Mouse (Mus musculus): ENCODE data around the gene Lgmn. TPM values are rescaled to one million over a fixed set of nuclear protein-coding genes. Genes with fewer than 3 reads are reported as not detected.

Gene Lgmn
- total and polyA plus RNA-seq, 3 experiments, result 38.5 to 49.9 (median 42.6) TPM

GRCm38 (mm10) chr12:102422623-102423320 lies 16.8 kb downstream of the Lgmn start:
- in situ Hi-C loops (cut with MboI; ENCODE audit: low pct_ligation_motif_present, low pct_unique_long_range_greater_than_20kb, low sequenced_read_pairs), result no loop called here
- Histone ChIP-seq H3K79me2 (replicated peaks; ENCODE audit: control insufficient read depth, extremely low read depth, insufficient read depth, poor library complexity, severe bottlenecking) (no peaks in the 10 kb centered on the region), H3K27ac (ENCODE audit: insufficient read depth, low read depth) (no peak overlapping the region), H3K27me3 (replicated peaks) (no peaks in the 10 kb centered on the region), H3K36me3 (replicated peaks in 1 of 2; ENCODE audit: control insufficient read depth in 1 of 2, insufficient read depth in 1 of 2, low read length in 1 of 2) (peaks cover 7 to 45% of the 10 kb centered on the region in 2 experiments), H3K4me1 (ENCODE audit: control insufficient read depth in 1 of 2, insufficient read depth in 2 of 2) (peaks cover 4 to 30% of the 10 kb centered on the region in 2 experiments; a peak in 3 of 4 replicates), H3K9ac (ENCODE audit: insufficient read depth, low read depth) (no peak overlapping the region), H3K4me3 (replicated peaks in 1 of 3; ENCODE audit: low read depth in 2 of 3, low read length in 2 of 3, poor library complexity in 1 of 3) (no peak overlapping the region), H3K9me3 (replicated peaks; ENCODE audit: low read length) (peaks cover 4% of the 10 kb centered on the region), H3K4me2 (ENCODE audit: insufficient read depth, low read depth, poor library complexity, severe bottlenecking) (no peak overlapping the region)
- TF ChIP-seq ZC3H11A (IDR thresholded peaks at IDR 0.05; ENCODE audit: low read depth, low read length) (no peak), MAFK (IDR thresholded peaks at IDR 0.05; ENCODE audit: insufficient replicate concordance, low read length) (no peak), JUN (IDR thresholded peaks at IDR 0.05; ENCODE audit: insufficient read depth, low read depth, low read length) (no peak), CTCF (conservative IDR thresholded peaks at IDR 0.05 in 1 of 2, IDR thresholded peaks at IDR 0.05 in 1 of 2; ENCODE audit: low read depth in 2 of 2, low read length in 2 of 2) (no peak), RCOR1 (conservative IDR thresholded peaks at IDR 0.05; ENCODE audit: low read depth, low read length) (no peak), IRF4 (IDR thresholded peaks at IDR 0.05; ENCODE audit: low read depth, low read length) (no peak), MYC (IDR thresholded peaks at IDR 0.05; ENCODE audit: low read depth, low read length) (no peak), TBP (conservative IDR thresholded peaks at IDR 0.05; ENCODE audit: low read depth, low read length) (no peak)
- dilution Hi-C loops (cut with MboI; ENCODE audit: extremely low pct_ligation_motif_present, extremely low pct_unique_long_range_greater_than_20kb, low sequenced_read_pairs), result no loop called here
- no peak for DNase-seq (ENCODE audit: extremely low read depth)

DNA sequence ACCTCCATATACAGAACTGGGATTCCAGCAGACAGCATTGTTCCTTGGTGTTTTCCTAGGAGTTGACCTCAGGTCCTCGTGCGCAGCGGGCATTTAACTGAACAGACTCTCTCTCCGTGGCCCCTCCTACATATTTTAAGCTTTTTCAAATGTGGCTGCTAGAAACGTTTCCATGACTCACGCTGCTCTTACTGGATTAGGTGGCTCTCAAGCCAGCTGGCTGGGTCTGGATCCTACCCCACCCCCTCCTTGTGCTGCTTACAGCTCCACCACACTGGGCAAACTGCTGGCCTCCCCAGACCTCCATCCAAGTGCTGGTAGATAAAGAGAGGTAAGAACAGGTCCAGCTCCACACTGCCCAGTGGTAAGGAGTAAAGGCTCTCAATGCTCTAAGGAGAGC lies 17.5 kb downstream of the Lgmn start:
- dilution Hi-C loops (cut with MboI; ENCODE audit: extremely low pct_ligation_motif_present, extremely low pct_unique_long_range_greater_than_20kb, low sequenced_read_pairs), result no loop called here
- H3K79me2 ChIP-seq (replicated peaks; ENCODE audit: control insufficient read depth, extremely low read depth, insufficient read depth, poor library complexity, severe bottlenecking), result no peaks in the 10 kb centered on the region
- TF ChIP-seq BHLHE40 (IDR thresholded peaks at IDR 0.05; ENCODE audit: low read depth, low read length) (0 out of 2 replicates have a peak, but pooled peaks have one; percentile 9), MAFK (IDR thresholded peaks at IDR 0.05; ENCODE audit: insufficient replicate concordance, low read length) (no peak)
- no peak for DNase-seq (ENCODE audit: extremely low read depth)
- no peak overlapping the region for H3K9ac ChIP-seq (ENCODE audit: insufficient read depth, low read depth)
- no peak overlapping the region for H3K27ac ChIP-seq (ENCODE audit: insufficient read depth, low read depth)
- in situ Hi-C loops (cut with MboI; ENCODE audit: low pct_ligation_motif_present, low pct_unique_long_range_greater_than_20kb, low sequenced_read_pairs), result no loop called here
- no peaks in the 10 kb centered on the region for H3K27me3 ChIP-seq (replicated peaks)
- H3K4me3 ChIP-seq (replicated peaks in 1 of 3; ENCODE audit: low read depth in 2 of 3, low read length in 2 of 3, poor library complexity in 1 of 3), result no peak overlapping the region
- no peak overlapping the region for H3K4me2 ChIP-seq (ENCODE audit: insufficient read depth, low read depth, poor library complexity, severe bottlenecking)
- H3K9me3 ChIP-seq (replicated peaks; ENCODE audit: low read length), result peaks cover 4% of the 10 kb centered on the region
- peaks cover 4 to 35% of the 10 kb centered on the region in 2 experiments; a peak in 3 of 4 replicates for H3K4me1 ChIP-seq (ENCODE audit: control insufficient read depth in 1 of 2, insufficient read depth in 2 of 2)
- H3K36me3 ChIP-seq (replicated peaks in 1 of 2; ENCODE audit: control insufficient read depth in 1 of 2, insufficient read depth in 1 of 2, low read length in 1 of 2), result peaks cover 7 to 49% of the 10 kb centered on the region in 2 experiments

DNA sequence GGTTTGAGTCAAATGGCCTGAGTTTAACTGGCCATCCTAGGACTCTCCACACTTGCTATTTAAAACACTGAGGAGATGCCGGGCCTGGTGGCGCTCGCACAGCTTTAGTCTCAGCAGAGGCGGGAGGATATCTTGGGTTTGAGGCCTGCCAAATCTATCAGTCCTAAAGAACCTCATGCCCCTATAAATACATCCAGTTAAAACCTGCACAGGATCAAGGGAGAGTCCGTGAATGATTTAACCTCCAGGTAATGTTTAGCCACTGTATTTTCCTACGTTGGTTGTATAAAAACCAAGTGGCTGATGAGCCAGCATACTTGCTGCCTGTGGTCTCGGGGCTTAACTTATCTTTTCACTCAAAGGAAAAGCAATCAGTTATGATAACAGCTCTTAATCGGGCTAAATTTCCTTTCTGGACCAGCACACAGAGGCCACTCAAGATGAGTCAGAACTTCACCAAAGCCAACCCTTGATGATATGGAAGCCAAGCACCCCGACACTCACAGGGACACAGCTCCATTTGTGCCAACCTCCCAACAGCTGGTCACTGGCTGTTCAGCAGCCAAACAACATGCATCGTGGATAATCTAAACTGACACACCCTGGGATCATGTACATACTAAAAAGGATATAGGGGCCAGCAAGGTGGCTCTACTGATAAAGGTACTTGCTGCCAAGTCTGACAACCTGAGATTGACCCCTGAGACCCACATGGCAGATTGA lies 19.3 kb downstream of the Lgmn start:
- no peaks in the 10 kb centered on the region for H3K79me2 ChIP-seq (replicated peaks; ENCODE audit: control insufficient read depth, extremely low read depth, insufficient read depth, poor library complexity, severe bottlenecking)
- no peaks in the 10 kb centered on the region for H3K27me3 ChIP-seq (replicated peaks)
- peaks cover 4 to 28% of the 10 kb centered on the region in 2 experiments; a peak in 2 of 4 replicates for H3K4me1 ChIP-seq (ENCODE audit: control insufficient read depth in 1 of 2, insufficient read depth in 2 of 2)
- H3K9ac ChIP-seq (ENCODE audit: insufficient read depth, low read depth), result no peak overlapping the region
- no peak for DNase-seq (ENCODE audit: extremely low read depth)
- no peak overlapping the region for H3K27ac ChIP-seq (ENCODE audit: insufficient read depth, low read depth)
- dilution Hi-C loops (cut with MboI; ENCODE audit: extremely low pct_ligation_motif_present, extremely low pct_unique_long_range_greater_than_20kb, low sequenced_read_pairs), result no loop called here
- H3K9me3 ChIP-seq (replicated peaks; ENCODE audit: low read length), result no peaks in the 10 kb centered on the region
- H3K36me3 ChIP-seq (replicated peaks in 1 of 2; ENCODE audit: control insufficient read depth in 1 of 2, insufficient read depth in 1 of 2, low read length in 1 of 2), result peaks cover 7 to 59% of the 10 kb centered on the region in 2 experiments
- H3K4me2 ChIP-seq (ENCODE audit: insufficient read depth, low read depth, poor library complexity, severe bottlenecking), result no peak overlapping the region
- in situ Hi-C loops (cut with MboI; ENCODE audit: low pct_ligation_motif_present, low pct_unique_long_range_greater_than_20kb, low sequenced_read_pairs), result no loop called here
- TF ChIP-seq EP300 (IDR thresholded peaks at IDR 0.05; ENCODE audit: low read length), result no peak
- TF ChIP-seq ZC3H11A (IDR thresholded peaks at IDR 0.05; ENCODE audit: low read depth, low read length), result no peak
- no peak for TF ChIP-seq ZKSCAN1 (IDR thresholded peaks at IDR 0.05; ENCODE audit: borderline replicate concordance, low read depth, low read length)
- no peak for TF ChIP-seq MXI1 (IDR thresholded peaks at IDR 0.05; ENCODE audit: low read depth, low read length)
- TF ChIP-seq USF2 (conservative IDR thresholded peaks at IDR 0.05; ENCODE audit: low read depth, low read length), result no peak
- TF ChIP-seq GABPA (IDR thresholded peaks at IDR 0.05; ENCODE audit: insufficient replicate concordance, low read depth, low read length), result no peak
- TF ChIP-seq CHD2 (IDR thresholded peaks at IDR 0.05; ENCODE audit: low read length), result no peak
- TF ChIP-seq UBTF (IDR thresholded peaks at IDR 0.05; ENCODE audit: low read depth, low read length), result no peak
- no peak for TF ChIP-seq ZMIZ1 (IDR thresholded peaks at IDR 0.05; ENCODE audit: low read depth, low read length)
- TF ChIP-seq POLR2A (IDR thresholded peaks at IDR 0.05; ENCODE audit: low read depth, low read length), result no peak
- H3K4me3 ChIP-seq (replicated peaks in 1 of 3; ENCODE audit: low read depth in 2 of 3, low read length in 2 of 3, poor library complexity in 1 of 3), result no peak overlapping the region

Data from CH12.LX (cell line).